Mouse (Mus musculus): ENCODE measurements around the gene Exoc3l2. TPM values are rescaled to one million over a fixed set of nuclear protein-coding genes. Genes with fewer than 3 reads are reported as not detected.

Gene Exoc3l2
- polyA plus RNA-seq (2014; fragmentation: Nextera tagmentation; extraction: Ambion mirVana) = 1.7 and 2.2 TPM in 2 replicates

GRCm38 (mm10) chr7:19462884-19463381, at the start of gene Exoc3l2:
Gene Exoc3l2 (plus strand): TSS chr7:19463331.
- Histone ChIP-seq H3K9ac (peak within 1 kb of the TSS; percentile 36; the same call in 1 of the 2 replicates), H3K4me3 (ENCODE audit: low read depth, low read length) (peak within 1 kb of the TSS; percentile 5; the same call in 1 of the 2 replicates)

GRCm38 (mm10) chr7:19413525-19413924, 49.6 kb upstream of the Exoc3l2 start:
- ATAC-seq (ENCODE audit: insufficient read depth) (no peak), DNase-seq (no peak)
- Histone ChIP-seq H3K9me3 (ENCODE audit: low read depth, low read length) (peaks cover 3% of the 10 kb centered on the region; the same call in 1 of the 2 replicates), H3K27me3 (ENCODE audit: insufficient read depth, low read length) (no peaks in the 10 kb centered on the region), H3K4me3 (ENCODE audit: low read depth, low read length) (no peak overlapping the region), H3K4me1 (ENCODE audit: insufficient read depth) (no peaks in the 10 kb centered on the region), H3K36me3 (ENCODE audit: insufficient read depth) (no peaks in the 10 kb centered on the region), H3K4me2 (no peak overlapping the region), H3K9ac (no peak overlapping the region), H3K27ac (ENCODE audit: low read depth) (no peak overlapping the region)
- no peak for TF ChIP-seq CTCF (IDR thresholded peaks at IDR 0.05; ENCODE audit: low read depth)
- 85% methylated on average over 3 of the region's 3 CpGs for WGBS

More at GRCm38 (mm10) chr7:19462884-19463381, at the start of gene Exoc3l2:
- 28% methylated on average over 6 of the region's 6 CpGs for WGBS
- Histone ChIP-seq H3K9me3 (ENCODE audit: low read depth, low read length) (no peaks in the 10 kb centered on the region), H3K4me2 (peak within 1 kb of the TSS; percentile 45; the same call in 1 of the 2 replicates), H3K27me3 (ENCODE audit: insufficient read depth, low read length) (no peaks in the 10 kb centered on the region), H3K27ac (ENCODE audit: low read depth) (0 out of 2 replicates have a peak within 1 kb of the TSS, but pooled peaks have one; percentile 12), H3K36me3 (ENCODE audit: insufficient read depth) (no peaks in the 10 kb centered on the region), H3K4me1 (ENCODE audit: insufficient read depth) (0 out of 2 replicates have a peak, but pooled peaks cover 4% of the 10 kb centered on the region)
- no peak for TF ChIP-seq CTCF (IDR thresholded peaks at IDR 0.05; ENCODE audit: low read depth)
- no peak for ATAC-seq (ENCODE audit: insufficient read depth)
- DNase-seq = no peak

DNA sequence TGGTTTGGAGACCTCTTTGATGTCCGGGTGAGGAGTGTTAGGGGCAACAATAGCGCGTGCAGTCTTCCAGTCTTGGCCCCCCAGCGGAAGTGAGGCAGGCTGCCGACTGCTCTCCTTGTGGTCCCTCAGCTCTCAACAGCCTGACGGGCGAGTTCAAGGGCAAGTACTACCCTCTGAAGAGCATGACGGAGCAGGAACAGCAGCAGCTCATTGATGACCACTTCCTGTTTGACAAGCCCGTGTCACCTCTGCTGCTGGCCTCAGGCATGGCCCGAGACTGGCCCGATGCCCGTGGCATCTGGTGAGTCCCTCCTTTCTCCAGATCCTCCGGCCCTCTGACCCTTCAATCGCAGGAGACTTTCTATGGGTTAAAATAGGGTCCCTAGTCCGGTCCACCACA, 46.5 kb upstream of the Exoc3l2 start:
- TF ChIP-seq CTCF (IDR thresholded peaks at IDR 0.05; ENCODE audit: low read depth) = no peak
- DNase-seq = no peak
- ATAC-seq (ENCODE audit: insufficient read depth) = no peak
- Histone ChIP-seq H3K4me3 (ENCODE audit: low read depth, low read length) (no peak overlapping the region), H3K9me3 (ENCODE audit: low read depth, low read length) (peaks cover 3% of the 10 kb centered on the region; the same call in 1 of the 2 replicates), H3K4me1 (ENCODE audit: insufficient read depth) (no peaks in the 10 kb centered on the region), H3K27me3 (ENCODE audit: insufficient read depth, low read length) (peaks cover 24% of the 10 kb centered on the region), H3K36me3 (ENCODE audit: insufficient read depth) (no peaks in the 10 kb centered on the region), H3K9ac (no peak overlapping the region), H3K27ac (ENCODE audit: low read depth) (no peak overlapping the region), H3K4me2 (no peak overlapping the region)
- WGBS = 51% methylated on average over 15 of the region's 15 CpGs

GRCm38 (mm10) chr7:19420121-19420520, 43.0 kb upstream of the Exoc3l2 start:
- Histone ChIP-seq H3K9ac (no peak overlapping the region), H3K27ac (ENCODE audit: low read depth) (no peak overlapping the region), H3K36me3 (ENCODE audit: insufficient read depth) (peaks cover 3% of the 10 kb centered on the region; the same call in 1 of the 2 replicates), H3K4me2 (peak overlapping the region; percentile 43; the same call in 1 of the 2 replicates), H3K9me3 (ENCODE audit: low read depth, low read length) (no peaks in the 10 kb centered on the region), H3K4me1 (ENCODE audit: insufficient read depth) (no peaks in the 10 kb centered on the region), H3K27me3 (ENCODE audit: insufficient read depth, low read length) (peaks cover 24% of the 10 kb centered on the region), H3K4me3 (ENCODE audit: low read depth, low read length) (no peak overlapping the region)
- 5% methylated on average over 28 of the region's 28 CpGs for WGBS
- DNase-seq (no peak), ATAC-seq (ENCODE audit: insufficient read depth) (no peak)
- TF ChIP-seq CTCF (IDR thresholded peaks at IDR 0.05; ENCODE audit: low read depth) = no peak

DNA sequence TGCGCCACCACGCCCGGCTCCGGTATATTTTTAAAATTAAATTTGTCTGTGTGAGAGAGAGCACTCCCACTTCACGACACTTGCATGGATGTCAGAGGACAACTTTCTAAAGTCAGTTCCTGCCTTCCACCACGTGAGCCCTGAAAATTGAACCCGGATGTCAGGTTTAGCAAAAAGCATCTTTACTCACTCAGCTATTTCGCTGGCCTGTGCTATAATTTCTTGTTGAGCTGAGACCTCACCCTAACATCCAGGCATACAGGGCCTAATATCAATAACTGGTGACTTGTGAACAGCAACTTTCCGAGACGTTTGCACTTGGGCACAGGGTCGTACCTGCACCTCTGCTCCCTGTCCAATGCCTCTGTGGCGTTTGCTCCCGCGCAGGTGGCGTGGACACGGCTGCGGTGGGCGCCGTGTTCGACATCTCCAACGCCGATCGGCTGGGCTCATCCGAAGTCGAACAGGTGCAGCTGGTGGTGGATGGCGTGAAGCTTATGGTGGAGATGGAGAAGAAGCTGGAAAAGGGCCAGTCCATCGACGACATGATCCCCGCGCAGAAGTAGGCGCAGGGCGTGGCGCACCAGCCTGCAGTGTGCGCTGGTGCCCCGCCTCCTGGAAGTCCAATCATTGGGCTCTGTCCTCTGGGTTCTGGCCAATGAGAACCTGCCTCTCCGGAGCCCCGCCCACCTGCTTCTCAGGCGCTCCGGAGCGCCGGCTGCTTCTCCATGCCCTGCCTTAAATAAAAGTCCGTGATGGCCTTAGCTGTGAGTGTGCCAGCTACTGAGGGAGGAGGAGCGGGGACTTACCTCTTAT, 42.1 kb upstream of the Exoc3l2 start:
- ATAC-seq (ENCODE audit: insufficient read depth) = peak; percentile 96
- no peak for TF ChIP-seq CTCF (IDR thresholded peaks at IDR 0.05; ENCODE audit: low read depth)
- Histone ChIP-seq H3K27me3 (ENCODE audit: insufficient read depth, low read length) (peaks cover 24% of the 10 kb centered on the region), H3K9ac (no peak overlapping the region), H3K27ac (ENCODE audit: low read depth) (no peak overlapping the region), H3K9me3 (ENCODE audit: low read depth, low read length) (no peaks in the 10 kb centered on the region), H3K4me3 (ENCODE audit: low read depth, low read length) (peak overlapping the region; percentile 27), H3K4me1 (ENCODE audit: insufficient read depth) (no peaks in the 10 kb centered on the region), H3K36me3 (ENCODE audit: insufficient read depth) (peaks cover 12% of the 10 kb centered on the region), H3K4me2 (peak overlapping the region; percentile 61)
- 12% methylated on average over 43 of the region's 43 CpGs for WGBS
- DNase-seq = peak; percentile 92

- no peak overlapping the region for H3K9ac ChIP-seq
- H3K36me3 ChIP-seq (ENCODE audit: insufficient read depth) = peaks cover 32% of the 10 kb centered on the region
- no peak for TF ChIP-seq CTCF (IDR thresholded peaks at IDR 0.05; ENCODE audit: low read depth)
- H3K4me2 ChIP-seq = no peak overlapping the region
- DNase-seq = no peak
- H3K4me3 ChIP-seq (ENCODE audit: low read depth, low read length) = no peak overlapping the region
- no peaks in the 10 kb centered on the region for H3K9me3 ChIP-seq (ENCODE audit: low read depth, low read length)
- no peaks in the 10 kb centered on the region for H3K4me1 ChIP-seq (ENCODE audit: insufficient read depth)
- WGBS = 77% methylated on average over 3 of the region's 3 CpGs
- H3K27ac ChIP-seq (ENCODE audit: low read depth) = no peak overlapping the region
- H3K27me3 ChIP-seq (ENCODE audit: insufficient read depth, low read length) = peaks cover 24% of the 10 kb centered on the region
- no peak for ATAC-seq (ENCODE audit: insufficient read depth)
Measured at GRCm38 (mm10) chr7:19423083-19423482, 40.0 kb upstream of the Exoc3l2 start.

DNA sequence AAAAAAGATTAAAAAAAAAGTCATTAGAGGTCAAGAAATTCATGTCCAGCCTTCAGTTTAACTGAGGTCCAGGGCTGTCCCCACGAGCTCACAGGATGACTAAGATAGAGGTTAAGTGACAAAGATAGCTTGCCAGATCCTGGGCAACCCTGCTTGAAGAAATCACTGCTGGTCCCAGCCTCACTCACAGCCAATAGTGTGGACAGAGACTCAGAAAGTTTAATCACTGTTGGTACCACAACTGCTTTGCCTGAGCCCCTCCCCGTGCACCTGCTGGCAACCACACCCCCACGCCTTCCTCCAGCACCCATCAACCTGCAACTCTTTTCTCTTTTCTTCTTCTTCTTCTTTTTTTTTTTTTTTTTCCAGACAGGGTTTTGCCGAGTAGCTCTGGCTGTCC, 39.1 kb upstream of the Exoc3l2 start:
- peaks cover 42% of the 10 kb centered on the region for H3K36me3 ChIP-seq (ENCODE audit: insufficient read depth)
- H3K27ac ChIP-seq (ENCODE audit: low read depth) = no peak overlapping the region
- no peaks in the 10 kb centered on the region for H3K4me1 ChIP-seq (ENCODE audit: insufficient read depth)
- no peak overlapping the region for H3K4me2 ChIP-seq
- no peak overlapping the region for H3K4me3 ChIP-seq (ENCODE audit: low read depth, low read length)
- H3K9me3 ChIP-seq (ENCODE audit: low read depth, low read length) = no peaks in the 10 kb centered on the region
- ATAC-seq (ENCODE audit: insufficient read depth) = no peak
- 61% methylated on average over 4 of the region's 4 CpGs for WGBS
- no peak overlapping the region for H3K9ac ChIP-seq
- no peak for TF ChIP-seq CTCF (IDR thresholded peaks at IDR 0.05; ENCODE audit: low read depth)
- H3K27me3 ChIP-seq (ENCODE audit: insufficient read depth, low read length) = peaks cover 23% of the 10 kb centered on the region
- DNase-seq = no peak
